Mouse (Mus musculus) thymus, adult 18-20 months (tissue): ENCODE results near the gene Oaf.
A peak's percentile ranks its signal among the peaks of the same experiment; 100 is the strongest.

Experiments
- DNase-seq, 2 experiments: peaks; one replicate each; pipeline ENCODE4 v3.0.0; 2022; ENCODE audit warnings: mixed read lengths in 2 of 2

Gene Oaf

DNA sequence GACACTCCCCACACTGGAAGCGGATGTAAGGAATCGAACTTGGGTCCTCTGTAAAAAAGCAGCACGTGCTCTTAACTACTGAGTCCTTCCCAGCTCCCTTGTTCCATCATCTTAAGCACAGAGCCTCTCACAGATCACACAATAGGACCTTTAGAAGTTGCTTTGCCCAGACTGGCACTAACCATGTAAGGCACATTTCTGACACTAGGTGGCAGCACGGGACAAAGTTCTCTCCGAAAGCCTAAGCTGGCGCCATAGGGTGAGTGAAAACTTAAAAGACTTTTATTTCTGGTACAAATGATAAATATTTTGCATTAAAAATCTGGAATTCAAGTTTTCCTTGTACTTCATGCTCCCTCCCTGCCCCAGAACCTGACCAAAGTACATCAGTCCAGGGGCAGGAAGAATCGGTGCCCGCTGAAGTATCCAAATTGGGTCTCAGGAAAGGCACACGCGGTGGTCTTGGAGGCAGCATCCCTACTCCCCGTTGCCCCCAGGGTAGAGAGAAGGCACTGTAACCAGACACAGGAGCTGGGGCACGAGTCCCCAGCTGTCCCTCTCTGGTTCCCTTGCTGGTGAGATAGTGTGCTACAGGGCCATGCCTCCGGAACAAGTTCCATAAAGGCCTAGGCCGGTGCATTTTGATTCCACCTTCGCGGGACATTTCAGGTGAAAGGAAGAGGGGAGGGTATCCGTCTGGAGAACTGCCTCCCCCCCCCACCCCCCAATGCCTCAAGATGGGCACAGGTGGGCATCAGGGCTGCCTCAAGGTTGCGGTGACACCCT, 17.9 kb downstream of the Oaf start:
- DNase-seq = peak in 1 of 2 experiments; percentile 35

DNA sequence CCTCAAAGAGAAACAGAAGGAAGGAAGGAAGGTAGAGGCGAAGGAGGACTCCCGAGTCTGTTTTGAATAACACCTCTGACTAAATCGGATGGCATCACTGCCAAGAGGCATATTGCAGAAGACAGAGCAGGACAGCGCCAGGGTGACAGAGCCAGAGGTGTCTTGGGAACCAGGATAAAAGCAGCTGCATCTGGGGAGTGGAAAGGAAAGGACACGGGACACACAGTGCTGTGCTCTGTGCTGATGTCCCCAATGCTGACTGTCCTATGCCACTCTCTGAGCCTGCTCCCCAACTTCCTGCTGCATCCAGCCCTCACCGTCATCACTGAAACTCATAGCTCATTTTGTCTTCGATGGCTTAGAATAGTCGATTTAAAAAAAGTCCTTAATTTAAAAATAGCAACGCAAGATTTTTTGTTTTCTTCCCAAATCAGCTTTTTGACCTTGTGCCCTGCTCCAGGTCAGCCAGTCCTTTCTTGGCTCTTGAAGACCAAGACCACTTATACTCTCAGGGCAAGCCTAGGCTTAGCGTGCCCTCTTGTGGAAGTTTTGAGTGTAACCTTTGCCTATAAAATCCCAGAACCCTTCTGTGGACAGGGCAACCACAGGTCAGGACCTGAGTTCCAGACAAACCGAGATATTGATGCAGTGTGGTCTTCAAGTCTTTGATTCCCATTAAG, 28.8 kb downstream of the Oaf start:
- no peak for DNase-seq

DNA sequence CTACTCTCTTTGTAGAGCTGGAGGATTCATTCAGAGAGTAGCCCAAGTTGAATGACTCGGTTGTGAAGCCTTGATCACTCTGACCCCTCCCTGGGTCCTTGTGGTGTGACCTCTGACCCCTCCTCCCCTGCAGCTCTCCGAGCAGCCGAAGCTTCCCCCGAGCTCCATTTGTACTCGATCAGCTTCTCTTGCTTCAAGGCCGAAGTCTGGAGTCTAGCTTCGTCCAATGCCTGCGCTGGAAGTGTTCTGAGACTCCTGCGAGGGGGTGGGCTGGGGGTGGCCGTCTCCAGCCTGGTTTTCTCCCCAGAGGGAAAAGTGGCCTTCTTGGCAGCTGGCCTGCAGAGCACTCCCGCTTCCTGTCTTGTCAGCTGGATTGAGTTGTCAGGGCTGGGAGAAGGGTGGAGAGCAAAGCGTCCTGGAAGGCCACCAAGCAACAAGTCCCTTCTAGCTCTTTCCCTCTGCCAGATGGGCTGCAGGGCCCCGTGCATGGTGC, 29.5 kb downstream of the Oaf start, which contains the start of gene Pou2f3:
TSS of gene Pou2f3 (minus strand) at position 180 of the 493 bp plus-strand sequence.
- no peak for DNase-seq

GRCm38 (mm10) chr9:43206022-43206390, 33.7 kb downstream of the Oaf start:
- DNase-seq = no peak

- no peak for DNase-seq
These were observed 34.2 kb downstream of the Oaf start for GRCm38 (mm10) chr9:43205343-43206021.

DNA sequence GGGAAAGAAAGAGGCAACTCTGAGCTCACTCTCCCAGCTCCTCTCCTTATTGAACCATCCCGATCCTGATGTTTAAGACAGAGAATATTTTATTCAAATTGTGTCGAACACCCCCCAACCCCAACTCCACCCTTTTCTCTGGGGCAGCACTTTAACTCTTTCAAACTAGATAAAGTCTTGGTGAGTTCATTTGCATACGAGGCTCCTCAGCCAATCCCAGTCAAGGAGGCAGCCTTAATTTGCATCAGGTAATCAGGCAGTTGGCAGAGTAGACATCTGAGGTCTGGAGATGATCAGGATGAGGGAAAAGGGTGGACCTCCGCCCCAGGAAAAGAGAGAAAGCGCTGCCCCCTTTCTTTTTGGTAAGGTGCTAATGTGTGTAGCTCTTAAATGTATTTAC, 39.5 kb downstream of the Oaf start:
- DNase-seq = no peak

DNA sequence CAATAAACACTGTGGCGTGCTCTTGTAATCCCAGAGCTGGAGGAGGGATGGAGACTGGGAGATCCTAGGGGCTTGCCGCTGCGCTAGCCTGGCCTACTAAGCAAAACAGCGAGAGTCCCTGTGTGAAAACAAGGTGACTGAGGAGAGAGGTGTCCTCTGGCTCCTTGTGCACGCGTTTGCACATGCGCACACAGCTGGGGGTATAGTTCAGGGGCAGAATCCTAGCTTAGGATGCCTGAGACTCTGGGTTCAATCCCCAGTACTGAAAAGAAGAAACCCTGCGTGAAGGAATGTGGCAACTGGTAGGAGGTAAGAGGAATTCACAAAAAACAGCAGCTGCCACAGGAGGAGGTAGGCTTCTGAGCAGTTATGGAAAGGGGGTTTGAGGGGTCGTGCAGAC, 45.7 kb downstream of the Oaf start:
- DNase-seq = no peak

- DNase-seq = no peak
These were observed 48.1 kb downstream of the Oaf start for GRCm38 (mm10) chr9:43191561-43191960.

DNA sequence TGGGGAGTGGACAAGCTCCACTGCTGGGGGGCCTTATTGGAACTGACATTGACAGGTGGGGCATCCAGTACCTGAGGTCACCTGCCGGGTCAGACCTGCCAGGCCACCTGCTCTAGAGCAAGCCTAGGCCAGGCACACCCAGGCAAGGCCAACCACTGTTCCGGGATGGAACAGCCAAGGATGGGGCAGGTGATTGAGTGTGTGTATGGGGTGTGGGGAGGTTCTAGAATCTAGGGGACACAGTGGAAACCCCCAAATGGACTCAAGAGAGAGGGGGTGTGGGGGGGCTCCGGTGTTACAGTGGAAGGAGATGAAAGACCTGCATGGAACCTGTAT, 50.7 kb downstream of the Oaf start:
- DNase-seq = no peak

DNA sequence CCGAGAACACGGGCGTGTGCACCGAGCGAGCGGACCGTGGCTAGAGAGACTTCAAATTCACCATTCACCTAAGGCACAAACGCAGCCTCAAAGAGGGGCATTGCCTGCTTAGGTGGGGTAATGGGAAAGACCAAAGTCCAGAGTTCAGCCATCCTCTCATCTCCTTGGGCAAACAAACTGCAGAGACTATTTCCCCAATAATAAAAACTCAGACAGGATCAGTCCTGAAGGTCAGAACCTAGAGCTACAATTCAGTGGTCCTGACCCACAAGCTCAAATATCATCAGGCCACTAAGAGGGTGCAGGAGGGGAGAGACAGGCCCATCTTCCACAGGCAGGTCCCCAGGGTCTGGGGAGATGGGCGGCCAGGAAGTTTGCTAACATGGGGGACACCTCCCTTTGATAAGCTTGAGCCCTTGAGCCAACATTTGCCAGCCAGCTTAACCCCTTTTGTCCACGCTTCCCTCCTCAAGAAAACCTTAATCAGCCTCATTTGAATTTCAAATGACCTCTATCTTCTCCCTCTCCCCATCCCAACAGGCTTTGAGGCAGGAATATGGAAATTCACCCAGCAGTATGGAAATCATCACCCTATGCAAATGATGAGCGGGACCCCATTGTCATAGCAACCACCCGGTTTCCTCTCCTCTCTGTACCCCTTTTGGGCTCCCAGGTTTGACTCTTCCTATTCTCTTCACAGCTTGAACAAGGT, 51.2 kb downstream of the Oaf start:
- no peak for DNase-seq

DNA sequence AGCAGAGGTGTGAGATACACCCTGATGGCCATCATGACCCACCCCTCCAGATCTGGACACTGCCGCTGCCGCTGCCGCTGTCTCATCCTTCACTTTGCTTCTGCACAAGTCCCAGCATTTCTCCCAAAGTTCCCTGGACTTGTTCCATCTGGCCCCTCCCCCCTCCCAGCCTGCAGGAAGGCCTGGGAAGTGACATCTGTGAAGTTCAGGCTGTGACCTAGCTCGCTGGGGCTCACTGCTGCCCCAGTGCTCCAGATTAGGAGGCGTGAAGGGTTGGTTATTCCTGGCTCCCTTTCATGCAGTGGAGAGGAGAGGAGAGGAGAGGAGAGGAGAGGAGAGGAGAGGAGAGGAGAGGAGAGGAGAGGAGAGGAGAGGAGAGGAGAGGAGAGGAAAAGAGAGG, 60.1 kb downstream of the Oaf start:
- no peak for DNase-seq

GRCm38 (mm10) chr9:43178172-43178571, 61.5 kb downstream of the Oaf start:
- no peak for DNase-seq
